Mouse (Mus musculus) stomach, embryonic 16.5 days (tissue): Measurements from ENCODE around the gene Gm6902. TPM values are rescaled to one million over a fixed set of nuclear protein-coding genes. Genes with fewer than 3 reads are reported as not detected.
"Not testable (repeated sequence)": the region's sequence is repeated elsewhere in the genome, so short reads cannot be mapped to it uniquely, and the experiment has no call there.

ENCODE experiments used
- ATAC-seq: fragments of 200-750 bp; cut with Nextera tagmentation; 2 replicates; pipeline ENCODE4 v1.8.0; 2017; ENCODE audit warnings: moderate number of reproducible peaks, moderate TSS enrichment; ENCODE audit not compliant: insufficient read depth, low FRiP score
- H3K27ac ChIP-seq: fragments of 300-500 bp; sonication (generic); 2 replicates; pipeline ENCODE4 v1.5.1; 2014; ENCODE audit warnings: low read length
- H3K27me3 ChIP-seq: fragments of 300-500 bp; sonication (generic); 2 replicates; pipeline ENCODE4 v1.6.1; 2014; ENCODE audit warnings: low read length, control low read depth, mixed read lengths; ENCODE audit not compliant: control insufficient read depth, insufficient read depth
- H3K36me3 ChIP-seq: fragments of 300-500 bp; sonication (generic); 2 replicates; pipeline ENCODE4 v1.6.1; 2014; ENCODE audit warnings: low read length; ENCODE audit not compliant: control insufficient read depth, insufficient read depth
- H3K4me1 ChIP-seq: fragments of 300-500 bp; sonication (generic); 2 replicates; pipeline ENCODE4 v1.6.1; 2014; ENCODE audit warnings: low read length, control low read depth, mixed read lengths; ENCODE audit not compliant: control insufficient read depth, insufficient read depth
- H3K4me2 ChIP-seq: fragments of 300-500 bp; sonication (generic); 2 replicates; pipeline ENCODE4 v1.6.1; 2014; ENCODE audit warnings: low read depth, low read length, mixed read lengths
- H3K4me3 ChIP-seq: fragments of 300-500 bp; sonication (generic); replicated peaks from 2 replicates; pipeline ENCODE4 v1.5.1; 2014; ENCODE audit warnings: mild to moderate bottlenecking, low read length
- H3K9ac ChIP-seq: fragments of 300-500 bp; sonication (generic); 2 replicates; pipeline ENCODE4 v1.6.1; 2014; ENCODE audit warnings: low read length
- H3K9me3 ChIP-seq: fragments of 300-500 bp; sonication (generic); replicated peaks from 2 replicates; pipeline ENCODE4 v1.6.1; 2016; ENCODE audit warnings: low read length, control low read depth; ENCODE audit not compliant: control insufficient read depth
- WGBS: fragments of 180-500 bp; shearing (Covaris S2); extraction: QIAGEN DNeasy Blood & Tissue Kit; methylation state at CpG from one replicate; pipeline ENCODE4 v1.1.7; 2014; 5-methylcytosine and 5-hydroxymethylcytosine counted together
- polyA plus RNA-seq: library from polyadenylated mRNA; unstranded; fragments of >200 nt; fragmentation: Nextera tagmentation; extraction: Ambion mirVana; gene quantifications from 2 replicates; pipeline ENCODE4 v1.2.1, GENCODE M21; 2015

Gm6902 gene
- polyA plus RNA-seq, result not detected in 2 replicates

DNA sequence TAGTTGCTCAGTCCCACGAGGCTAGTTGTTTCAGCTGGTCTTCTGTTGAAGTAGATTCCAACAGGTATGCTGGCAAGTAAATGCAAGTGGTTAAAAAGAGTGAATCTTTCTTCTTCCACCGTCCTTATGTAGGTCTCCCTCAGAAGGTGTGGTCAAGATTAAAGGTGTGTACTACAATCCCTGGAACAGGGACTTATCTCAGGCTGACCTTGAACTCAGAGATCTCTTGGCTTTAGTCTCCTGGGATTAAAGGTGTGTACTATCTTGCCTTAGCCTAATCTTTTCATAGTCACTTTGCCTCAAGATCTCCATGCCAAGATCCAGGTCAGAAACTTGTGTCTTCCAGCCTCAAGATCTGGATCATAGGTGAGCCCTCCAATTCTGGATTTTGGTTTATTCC lies at the start of gene Gm6902:
Gene Gm6902, minus strand, starts transcription at position 101 of the 400 bp plus-strand sequence.
- not testable (repeated sequence) for H3K4me3 ChIP-seq, H3K4me1 ChIP-seq, H3K27ac ChIP-seq, ATAC-seq, H3K27me3 ChIP-seq, H3K36me3 ChIP-seq, H3K4me2 ChIP-seq, H3K9ac ChIP-seq, H3K9me3 ChIP-seq
- no CpG with 5 or more reads among the region's 2 CpGs for WGBS

DNA sequence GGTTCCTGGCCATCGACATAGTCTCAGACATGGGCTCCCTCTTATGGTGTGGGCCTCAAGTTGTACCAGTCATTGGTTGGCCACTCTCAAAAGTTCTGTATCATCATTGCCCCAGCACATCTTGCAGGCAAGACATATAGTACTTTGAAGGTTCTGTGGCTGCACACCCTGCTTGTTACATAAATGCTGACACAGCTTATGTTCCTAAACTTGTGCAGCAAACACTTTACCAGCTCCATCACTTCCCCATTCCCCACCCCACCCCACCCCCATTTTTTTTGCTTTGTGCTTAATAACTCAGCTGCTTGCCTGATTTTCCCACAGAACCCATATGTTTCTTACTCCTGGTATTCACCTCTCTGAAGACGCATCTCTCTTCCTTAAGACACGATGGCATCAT lies 22.2 kb upstream of the Gm6902 start, which contains the start of gene Nlrp4e:
Gene Nlrp4e, plus strand, starts transcription at position 301 of the 400 bp plus-strand sequence.
- not testable (repeated sequence) for H3K4me2 ChIP-seq

DNA sequence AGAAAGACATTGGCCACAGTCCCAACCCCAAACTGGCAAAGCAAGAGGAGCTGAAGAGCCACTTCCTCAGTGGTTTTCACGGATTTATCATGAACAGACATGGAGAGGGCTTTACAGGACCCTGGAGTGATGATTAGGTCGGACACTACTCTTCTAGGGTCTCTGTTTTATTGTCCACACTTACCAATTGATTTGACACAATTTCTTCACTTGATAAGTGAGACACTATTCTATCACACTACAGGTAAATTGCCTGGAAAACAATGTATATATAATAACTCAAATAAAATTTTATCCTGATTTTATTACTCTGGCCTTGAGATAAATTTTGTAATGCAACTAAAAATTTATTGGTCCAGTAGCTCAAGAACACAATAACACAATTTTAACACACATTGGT lies 27.1 kb downstream of the Gm6902 start, which contains the start of gene Vmn1r166:
Gene Vmn1r166, minus strand, starts transcription at position 101 of the 400 bp plus-strand sequence.
- H3K4me2 ChIP-seq, H3K4me1 ChIP-seq, H3K27me3 ChIP-seq, H3K9ac ChIP-seq, H3K36me3 ChIP-seq, H3K27ac ChIP-seq, ATAC-seq, H3K9me3 ChIP-seq, H3K4me3 ChIP-seq: not testable (repeated sequence)
- whole genome bisulfite sequencing, result no CpG with 5 or more reads among the region's 2 CpGs

More for the DNA sequence above, 22.2 kb upstream of the Gm6902 start, which contains the start of gene Nlrp4e:
- H3K9me3 ChIP-seq, H3K36me3 ChIP-seq, H3K4me1 ChIP-seq, H3K4me3 ChIP-seq, H3K27ac ChIP-seq, H3K9ac ChIP-seq, H3K27me3 ChIP-seq, ATAC-seq: not testable (repeated sequence)
- 73% methylated on average over 3 of the region's 3 CpGs for WGBS

Other genes starting within 250 kb of the Gm6902 start
- gene Vmn1r163, start 223.4 kb downstream of the Gm6902 start, polyA plus RNA-seq, result not detected in 2 replicates
- gene Gm8720, start 211.4 kb downstream of the Gm6902 start, polyA plus RNA-seq, result not detected in 2 replicates
- not detected in 2 replicates for gene Gm10662, start 134.4 kb downstream of the Gm6902 start, polyA plus RNA-seq
- not detected in 2 replicates for gene Vmn1r165, start 61.6 kb downstream of the Gm6902 start, polyA plus RNA-seq
- gene Vmn1r166, start 27.2 kb downstream of the Gm6902 start, polyA plus RNA-seq, result not detected in 2 replicates
- not detected in 2 replicates for gene Nlrp4e, start 22.3 kb upstream of the Gm6902 start, polyA plus RNA-seq
- not detected in 2 replicates for gene Nlrp5, start 107.0 kb upstream of the Gm6902 start, polyA plus RNA-seq
- not detected in 2 replicates for gene Vmn1r167, start 228.3 kb upstream of the Gm6902 start, polyA plus RNA-seq